Mouse (Mus musculus) CH12.LX (cell line): ENCODE measurements around the gene 2610528A11Rik. TPM values are rescaled to one million over a fixed set of nuclear protein-coding genes. Genes with fewer than 3 reads are reported as not detected.
A peak's percentile ranks its signal among the peaks of the same experiment; 100 is the strongest.

Experiments
- DNase-seq: peaks from one replicate; pipeline ENCODE4 v3.0.0-alpha.2; 2013; ENCODE audit errors: extremely low read depth
- H3K27ac ChIP-seq: 2 replicates; pipeline ENCODE4 v1.5.1; 2012; ENCODE audit warnings: low read depth, mild to moderate bottlenecking, control low read depth, moderate library complexity; ENCODE audit not compliant: insufficient read depth
- H3K27me3 ChIP-seq: replicated peaks from 2 replicates; pipeline ENCODE3; 2012; ENCODE audit warnings: inconsistent platforms
- H3K36me3 ChIP-seq, 2 experiments: replicated peaks in 1 of 2; 2 replicates each; pipeline versions ENCODE3 to v1.6.1; 2012; ENCODE audit warnings: inconsistent platforms in 1 of 2, low read length in 1 of 2, mild to moderate bottlenecking in 1 of 2, mixed read lengths in 1 of 2, moderate library complexity in 1 of 2; ENCODE audit not compliant: control insufficient read depth in 1 of 2, insufficient read depth in 1 of 2
- H3K4me1 ChIP-seq, 2 experiments: 2 replicates each; pipeline ENCODE4 v1.6.1; 2012; ENCODE audit warnings: inconsistent platforms in 1 of 2, moderate library complexity in 1 of 2; ENCODE audit not compliant: insufficient read depth in 2 of 2, control insufficient read depth in 1 of 2
- H3K4me2 ChIP-seq: 2 replicates; pipeline ENCODE4 v1.6.1; 2012; ENCODE audit warnings: low read depth, mild to moderate bottlenecking, control low read depth; ENCODE audit not compliant: poor library complexity, insufficient read depth, severe bottlenecking
- H3K4me3 ChIP-seq, 3 experiments: fragments of 150-350 bp in 1 of 3; sonication (generic) in 1 of 3; replicated peaks in 1 of 3; 2 replicates each; pipeline versions ENCODE3 to v1.5.1; 2011 to 2012; ENCODE audit warnings: low read depth in 2 of 3, low read length in 2 of 3, mild to moderate bottlenecking in 2 of 3, moderate library complexity in 2 of 3, control low read depth in 1 of 3, improper control_type of control experiment in 1 of 3, inconsistent platforms in 1 of 3, mixed read lengths in 1 of 3; ENCODE audit not compliant: poor library complexity in 1 of 3
- H3K79me2 ChIP-seq: replicated peaks from 2 replicates; pipeline ENCODE4 v1.6.1; 2012; ENCODE audit warnings: mild to moderate bottlenecking, moderate library complexity; ENCODE audit not compliant: control insufficient read depth, poor library complexity, insufficient read depth, severe bottlenecking; ENCODE audit errors: extremely low read depth
- H3K9ac ChIP-seq: 2 replicates; pipeline ENCODE4 v1.6.1; 2012; ENCODE audit warnings: low read depth, mild to moderate bottlenecking, control low read depth, moderate library complexity; ENCODE audit not compliant: insufficient read depth
- H3K9me3 ChIP-seq: replicated peaks from 2 replicates; pipeline ENCODE3; 2012; ENCODE audit warnings: low read length, inconsistent platforms, mixed read lengths
- BHLHE40 ChIP-seq: IDR thresholded peaks from 2 replicates; pipeline ENCODE4 v1.6.1; 2011; ENCODE audit warnings: mild to moderate bottlenecking, low read depth, low read length, improper control_type of control experiment
- CHD2 ChIP-seq: IDR thresholded peaks from 2 replicates; pipeline ENCODE4 v1.6.1; 2011; ENCODE audit warnings: low read length, improper control_type of control experiment
- CTCF ChIP-seq, 2 experiments: IDR thresholded peaks in 1 of 2; conservative IDR thresholded peaks in 1 of 2; 2 replicates each; pipeline ENCODE4 v1.5.1; 2011 to 2012; ENCODE audit warnings: low read depth in 2 of 2, low read length in 2 of 2, improper control_type of control experiment in 1 of 2, inconsistent platforms in 1 of 2, mild to moderate bottlenecking in 1 of 2, moderate library complexity in 1 of 2
- E2F4 ChIP-seq: IDR thresholded peaks from 2 replicates; pipeline ENCODE4 v1.6.1; 2011; ENCODE audit warnings: low read depth, low read length, improper control_type of control experiment; ENCODE audit not compliant: insufficient replicate concordance
- ELF1 ChIP-seq: IDR thresholded peaks from 2 replicates; pipeline ENCODE4 v1.6.1; 2014; ENCODE audit warnings: low read depth, mild to moderate bottlenecking, inconsistent platforms, low read length, improper control_type of control experiment
- ETS1 ChIP-seq: conservative IDR thresholded peaks from 2 replicates; pipeline ENCODE4 v1.6.1; 2012; ENCODE audit warnings: low read depth, mild to moderate bottlenecking, inconsistent platforms, low read length, improper control_type of control experiment, moderate library complexity
- GABPA ChIP-seq: IDR thresholded peaks from 2 replicates; pipeline ENCODE4 v1.6.1; 2012; ENCODE audit warnings: low read depth, low read length, improper control_type of control experiment, inconsistent platforms; ENCODE audit not compliant: insufficient replicate concordance
- HCFC1 ChIP-seq: IDR thresholded peaks from 2 replicates; pipeline ENCODE4 v1.6.1; 2012; ENCODE audit warnings: low read depth, mild to moderate bottlenecking, inconsistent platforms, low read length, improper control_type of control experiment
- IRF4 ChIP-seq: IDR thresholded peaks from 2 replicates; pipeline ENCODE4 v1.6.1; 2014; ENCODE audit warnings: low read depth, mild to moderate bottlenecking, inconsistent platforms, low read length, improper control_type of control experiment
- JUND ChIP-seq: conservative IDR thresholded peaks from 2 replicates; pipeline ENCODE4 v1.6.1; 2011; ENCODE audit warnings: low read depth, low read length, improper control_type of control experiment
- KAT2A ChIP-seq: IDR thresholded peaks from 2 replicates; pipeline ENCODE4 v1.6.1; 2012; ENCODE audit warnings: low read length, improper control_type of control experiment, inconsistent platforms; ENCODE audit not compliant: insufficient replicate concordance
- MAX ChIP-seq: IDR thresholded peaks from 2 replicates; pipeline ENCODE4 v1.6.1; 2011; ENCODE audit warnings: low read length, improper control_type of control experiment
- MAZ ChIP-seq: IDR thresholded peaks from 2 replicates; pipeline ENCODE4 v1.6.1; 2012; ENCODE audit warnings: low read depth, mild to moderate bottlenecking, inconsistent platforms, low read length, improper control_type of control experiment, moderate library complexity
- MXI1 ChIP-seq: IDR thresholded peaks from 2 replicates; pipeline ENCODE4 v1.6.1; 2011; ENCODE audit warnings: mild to moderate bottlenecking, low read depth, low read length, improper control_type of control experiment
- MYC ChIP-seq: IDR thresholded peaks from 2 replicates; pipeline ENCODE4 v1.6.1; 2011; ENCODE audit warnings: low read depth, mild to moderate bottlenecking, improper control_type of control experiment, low read length
- NELFE ChIP-seq: IDR thresholded peaks from 2 replicates; pipeline ENCODE4 v1.6.1; 2011; ENCODE audit warnings: low read depth, low read length, improper control_type of control experiment
- NRF1 ChIP-seq: IDR thresholded peaks from 2 replicates; pipeline ENCODE4 v1.6.1; 2014; ENCODE audit warnings: low read depth, mild to moderate bottlenecking, inconsistent platforms, low read length, improper control_type of control experiment, moderate library complexity
- PAX5 ChIP-seq: IDR thresholded peaks from 2 replicates; pipeline ENCODE4 v1.6.1; 2012; ENCODE audit warnings: low read length, inconsistent platforms, mixed read lengths
- POLR2A ChIP-seq: IDR thresholded peaks from 2 replicates; pipeline ENCODE4 v1.6.1; 2011; ENCODE audit warnings: low read depth, mild to moderate bottlenecking, improper control_type of control experiment, low read length
- RCOR1 ChIP-seq: conservative IDR thresholded peaks from 2 replicates; pipeline ENCODE4 v1.6.1; 2012; ENCODE audit warnings: low read depth, mild to moderate bottlenecking, inconsistent platforms, low read length, improper control_type of control experiment
- SIN3A ChIP-seq: IDR thresholded peaks from 2 replicates; pipeline ENCODE4 v1.6.1; 2012; ENCODE audit warnings: low read length, improper control_type of control experiment, inconsistent platforms
- SMC3 ChIP-seq: IDR thresholded peaks from 2 replicates; pipeline ENCODE4 v1.6.1; 2011; ENCODE audit warnings: low read depth, low read length, improper control_type of control experiment
- TBP ChIP-seq: conservative IDR thresholded peaks from 2 replicates; pipeline ENCODE4 v1.6.1; 2011; ENCODE audit warnings: low read depth, low read length, improper control_type of control experiment
- TCF12 ChIP-seq: IDR thresholded peaks from 2 replicates; pipeline ENCODE4 v1.6.1; 2014; ENCODE audit warnings: low read depth, mild to moderate bottlenecking, inconsistent platforms, low read length, improper control_type of control experiment
- UBTF ChIP-seq: IDR thresholded peaks from 2 replicates; pipeline ENCODE4 v1.6.1; 2012; ENCODE audit warnings: low read depth, mild to moderate bottlenecking, inconsistent platforms, low read length, improper control_type of control experiment, moderate library complexity
- ZMIZ1 ChIP-seq: IDR thresholded peaks from 2 replicates; pipeline ENCODE4 v1.6.1; 2012; ENCODE audit warnings: low read depth, mild to moderate bottlenecking, inconsistent platforms, low read length, improper control_type of control experiment
- dilution Hi-C: fragments of 300-500 bp; cut with MboI; formaldehyde crosslinking; loops from 2 replicates; pipeline ENCODE4 v1.14.3; 2020; ENCODE audit warnings: low sequenced_read_pairs; ENCODE audit not compliant: extremely low pct_unique_long_range_greater_than_20kb, extremely low pct_ligation_motif_present
- in situ Hi-C: fragments of 300-500 bp; cut with MboI; formaldehyde crosslinking; loops from 3 replicates; pipeline ENCODE4 v1.14.3; 2019; ENCODE audit warnings: low sequenced_read_pairs, low pct_ligation_motif_present, low pct_unique_long_range_greater_than_20kb, mixed read lengths
- polyA plus RNA-seq: library from polyadenylated mRNA; unstranded; fragments of >175 nt; gene quantifications from 2 replicates; pipeline ENCODE4 v1.2.1, GENCODE M21; 2012; ENCODE audit warnings: low read depth; ENCODE audit not compliant: insufficient read length
- total RNA-seq, 2 experiments: library from RNA; depleted of rRNA; stranded (reverse); fragments of 300-350 nt in 1 of 2; fragments of >200 nt in 1 of 2; gene quantifications; 2 replicates each; pipeline ENCODE4 v1.2.3; 2012 to 2014

Gene 2610528A11Rik
- total and polyA plus RNA-seq, 3 experiments: not detected

- peak; percentile 98 for DNase-seq
- in situ Hi-C loops: loop anchor here (25.0 kb wide), 1 partner anchor 273 kb away; no protein-coding TSS in a partner anchor
- H3K9ac ChIP-seq: peak within 1 kb of the TSS; percentile 97
- H3K27me3 ChIP-seq: no peaks in the 10 kb centered on the region
- TF ChIP-seq TCF12 (peak; percentile 85), SIN3A (peak; percentile 87), BHLHE40 (0 out of 2 replicates have a peak, but pooled peaks have one; percentile 3), ETS1 (no peak), GABPA (no peak; the same call in 1 of the 2 replicates), IRF4 (peak; percentile 90), KAT2A (peak; percentile 59; the same call in 1 of the 2 replicates), UBTF (no peak), SMC3 (no peak), JUND (no peak), TBP (peak; percentile 86; the same call in 1 of the 2 replicates), MYC (no peak), MAX (0 out of 2 replicates have a peak, but pooled peaks have one; percentile 49), E2F4 (no peak), RCOR1 (no peak), MAZ (peak; percentile 65; the same call in 1 of the 2 replicates), MXI1 (peak; percentile 69; the same call in 1 of the 2 replicates), NELFE (peak; percentile 88), POLR2A (peak; percentile 95), PAX5 (no peak), NRF1 (peak; percentile 75), CHD2 (peak; percentile 84), ZMIZ1 (peak; percentile 74), HCFC1 (peak; percentile 89), ELF1 (peak; percentile 90), CTCF (conservative IDR thresholded peaks at IDR 0.05 in 1 of 2, IDR thresholded peaks at IDR 0.05 in 1 of 2; ENCODE audit: low read depth in 2 of 2, low read length in 2 of 2) (no peak)
- H3K79me2 ChIP-seq: peaks cover 32% of the 10 kb centered on the region
- dilution Hi-C loops: no loop called here
- peak within 1 kb of the TSS; percentile 94 for H3K4me2 ChIP-seq
- H3K9me3 ChIP-seq: no peaks in the 10 kb centered on the region
- H3K27ac ChIP-seq: peak within 1 kb of the TSS; percentile 90
- H3K4me3 ChIP-seq: peak within 1 kb of the TSS; percentile 81 to 92 (median 85)
- H3K36me3 ChIP-seq: peaks cover 19 to 33% of the 10 kb centered on the region in 2 experiments
- H3K4me1 ChIP-seq: peaks cover 2 to 38% of the 10 kb centered on the region in 2 experiments
Measured at GRCm38 (mm10) chr14:37135127-37135593, 21.3 kb upstream of the 2610528A11Rik start, which contains the start of gene Ghitm. TSS of gene Ghitm (minus strand) at chr14:37135272.
